Mouse (Mus musculus): ENCODE data around the gene Kitl.

- no peak for TF ChIP-seq CTCF (IDR thresholded peaks at IDR 0.05; ENCODE audit: low read depth, low read length)
- TF ChIP-seq TAL1 (conservative IDR thresholded peaks at IDR 0.05; ENCODE audit: low read depth, low read length): no peak
- TF ChIP-seq GATA1 (IDR thresholded peaks at IDR 0.05; ENCODE audit: borderline replicate concordance, low read length): no peak
- no peak for TF ChIP-seq GATA2 (IDR thresholded peaks at IDR 0.05; ENCODE audit: borderline replicate concordance, low read depth, low read length)
- no peak for TF ChIP-seq POLR2AphosphoS5 (IDR thresholded peaks at IDR 0.05; ENCODE audit: insufficient replicate concordance, low read depth, low read length)
These were observed 38.6 kb downstream of the Kitl start for GRCm38 (mm10) chr10:100054006-100054405.
